Mouse (Mus musculus): ENCODE data around the gene Dgkz.

Dgkz gene

DNA sequence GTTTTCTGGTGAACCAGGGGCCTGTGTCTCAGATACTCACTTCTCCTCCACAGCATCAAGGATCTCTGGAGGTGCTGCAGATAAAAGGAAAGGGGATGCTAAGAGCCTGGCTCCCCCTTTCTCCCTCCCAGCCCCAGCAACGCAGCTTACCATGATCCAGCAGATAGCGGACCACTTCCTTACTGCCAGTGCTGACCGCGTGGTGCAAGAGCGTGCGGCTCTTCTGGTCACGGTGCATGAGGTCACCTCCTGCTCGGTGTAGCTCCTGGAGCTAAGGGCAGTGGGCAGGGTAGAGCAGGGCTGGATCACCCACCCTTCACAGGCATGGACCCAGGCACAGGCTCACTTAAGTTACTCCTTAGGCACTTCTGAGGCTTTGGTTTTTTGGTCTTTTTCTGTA, 41.6 kb downstream of the Dgkz start:
- DNase-seq (ENCODE audit: low spot score) = no peak

GRCm38 (mm10) chr2:91933471-91933870, 42.2 kb downstream of the Dgkz start:
- no peak for DNase-seq (ENCODE audit: low spot score)

- DNase-seq (ENCODE audit: low spot score) = no peak
Measured at GRCm38 (mm10) chr2:91932737-91933350, 42.8 kb downstream of the Dgkz start.

- DNase-seq (ENCODE audit: low spot score) = no peak
Measured at GRCm38 (mm10) chr2:91932160-91932711, 43.4 kb downstream of the Dgkz start, which contains the start of gene Mdk. Mdk (minus strand) TSS chr2:91932297.

DNA sequence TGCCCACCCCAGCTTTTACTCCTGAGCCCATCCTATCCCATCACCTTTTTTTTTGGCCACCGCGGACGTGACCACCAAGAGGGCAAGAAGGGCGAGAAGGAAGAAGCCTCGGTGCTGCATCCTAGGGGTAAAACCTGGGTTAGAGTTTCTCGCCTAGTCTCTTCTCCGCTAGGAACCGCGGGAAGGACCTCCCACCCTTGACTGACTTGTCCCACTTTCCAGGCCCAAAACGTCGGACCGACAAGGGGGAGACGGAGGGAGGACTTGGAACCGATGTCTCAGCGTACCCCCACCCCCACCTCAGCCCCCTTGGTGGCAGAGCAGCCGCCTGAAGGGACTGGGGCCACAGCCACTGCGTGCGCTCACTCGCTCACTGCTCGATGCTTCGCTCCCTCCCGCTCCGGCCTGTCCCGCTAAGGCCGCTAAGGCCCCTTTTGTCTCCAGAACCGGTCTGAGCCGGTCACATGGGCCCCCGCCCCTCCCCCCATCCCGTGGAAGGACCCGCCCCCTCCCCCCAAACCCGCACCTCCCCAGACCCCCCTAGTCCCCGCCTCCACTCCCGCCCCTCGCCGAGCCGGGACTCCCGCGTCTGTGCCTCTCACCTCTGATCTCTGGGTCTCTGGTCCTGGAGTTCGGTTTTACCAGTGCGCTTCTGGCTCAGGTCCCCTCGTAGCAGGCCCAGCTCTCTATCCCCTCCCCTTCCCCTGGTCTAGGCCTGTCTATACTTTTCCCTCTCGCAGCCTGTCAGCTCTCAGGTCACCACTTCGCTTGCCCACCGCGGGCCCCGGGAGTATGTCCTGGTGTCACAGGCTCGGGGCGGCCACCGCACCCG, 44.1 kb downstream of the Dgkz start:
- DNase-seq (ENCODE audit: low spot score) = no peak

DNA sequence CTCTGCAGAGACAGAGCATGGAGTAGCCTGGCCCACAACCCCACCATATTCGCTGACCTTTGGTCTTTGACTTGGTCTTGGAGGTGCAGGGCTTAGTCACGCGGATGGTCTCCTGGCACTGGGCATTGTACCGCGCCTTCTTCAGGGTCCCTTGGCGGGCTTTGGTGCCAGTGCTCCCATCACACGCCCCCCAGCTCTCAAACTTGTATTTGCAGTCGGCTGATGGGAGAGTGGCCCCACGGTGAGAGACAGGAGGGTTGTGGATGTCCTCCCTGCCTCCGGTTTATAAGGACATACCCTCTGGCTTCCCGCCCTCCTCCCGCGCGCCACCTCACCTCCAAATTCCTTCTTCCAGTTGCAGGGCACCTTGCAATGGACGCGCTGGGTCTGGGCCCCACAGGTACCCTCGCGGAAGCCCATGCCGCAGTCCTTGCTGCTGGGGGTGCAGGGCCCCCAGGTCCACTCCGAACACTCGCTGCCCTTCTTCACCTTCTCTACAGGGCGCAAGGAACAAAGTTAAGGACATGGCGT, 44.8 kb downstream of the Dgkz start:
- DNase-seq (ENCODE audit: low spot score) = no peak

DNA sequence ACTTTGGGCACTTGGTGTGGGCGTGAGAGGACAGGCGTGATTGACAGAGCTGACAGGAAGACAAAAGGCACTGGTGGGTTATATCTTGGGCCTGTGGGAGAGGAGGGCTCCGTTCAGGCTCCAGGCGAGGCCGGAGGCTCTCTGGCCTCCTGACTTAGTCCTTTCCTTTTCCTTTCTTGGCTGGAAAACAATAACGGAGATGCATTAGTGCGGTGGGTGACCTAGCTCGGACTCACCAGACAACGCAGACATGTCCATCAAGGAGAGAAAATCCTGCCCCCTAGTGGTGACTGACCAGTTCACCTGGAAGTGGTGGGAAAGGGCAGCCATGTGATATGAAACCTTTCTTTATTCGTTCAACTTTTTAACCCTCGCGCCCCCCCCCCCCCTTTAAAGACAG, 45.7 kb downstream of the Dgkz start:
- no peak for DNase-seq (ENCODE audit: low spot score)

DNA sequence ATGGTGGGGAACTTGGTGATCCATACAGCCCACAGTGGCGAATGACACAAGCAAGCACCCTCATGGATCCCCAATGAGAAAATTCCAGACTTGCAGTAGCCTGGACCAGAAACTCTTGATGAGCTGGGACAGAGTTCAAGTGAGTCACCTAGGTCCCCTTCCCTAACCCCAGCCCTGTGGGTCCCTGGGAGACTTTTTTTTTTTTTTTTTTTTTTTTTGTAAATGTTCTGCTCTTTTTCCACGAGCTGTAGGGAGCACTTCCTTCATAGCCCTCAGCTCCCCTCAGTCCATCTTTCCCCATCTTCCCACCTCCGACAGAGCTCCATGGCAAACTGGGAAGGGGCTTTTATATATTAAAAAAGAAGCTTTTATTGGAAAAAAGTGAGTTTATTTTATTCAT, 46.2 kb downstream of the Dgkz start:
- DNase-seq (ENCODE audit: low spot score) = no peak

GRCm38 (mm10) chr2:91928534-91929350, 46.9 kb downstream of the Dgkz start:
- DNase-seq (ENCODE audit: low spot score) = no peak

DNA sequence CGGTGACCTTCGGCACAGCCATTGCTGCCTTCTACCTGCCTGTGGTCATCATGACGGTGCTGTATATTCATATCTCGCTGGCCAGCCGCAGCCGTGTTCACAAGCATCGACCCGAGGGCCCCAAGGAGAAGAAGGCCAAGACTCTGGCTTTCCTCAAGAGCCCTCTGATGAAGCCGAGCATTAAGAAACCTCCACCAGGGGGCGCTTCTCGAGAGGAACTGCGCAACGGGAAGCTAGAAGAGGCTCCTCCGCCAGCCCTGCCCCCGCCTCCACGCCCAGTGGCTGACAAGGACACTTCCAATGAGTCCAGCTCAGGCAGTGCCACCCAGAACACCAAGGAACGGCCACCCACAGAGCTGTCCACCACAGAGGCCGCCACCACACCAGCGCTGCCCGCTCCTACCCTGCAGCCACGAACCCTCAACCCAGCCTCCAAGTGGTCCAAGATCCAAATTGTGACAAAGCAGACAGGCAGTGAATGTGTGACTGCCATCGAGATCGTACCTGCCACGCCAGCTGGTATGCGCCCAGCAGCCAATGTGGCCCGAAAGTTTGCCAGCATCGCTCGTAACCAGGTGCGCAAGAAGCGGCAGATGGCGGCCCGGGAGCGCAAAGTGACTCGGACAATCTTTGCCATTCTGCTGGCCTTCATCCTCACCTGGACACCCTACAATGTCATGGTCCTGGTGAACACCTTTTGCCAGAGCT, 47.7 kb downstream of the Dgkz start:
- DNase-seq (ENCODE audit: low spot score) = no peak

GRCm38 (mm10) chr2:91926949-91927348, 48.7 kb downstream of the Dgkz start, which contains the start of gene Chrm4:
Chrm4 (plus strand) TSS chr2:91927249.
- DNase-seq (ENCODE audit: low spot score) = no peak

- DNase-seq (ENCODE audit: low spot score) = no peak
Measured at GRCm38 (mm10) chr2:91925442-91925841, 50.2 kb downstream of the Dgkz start.

DNA sequence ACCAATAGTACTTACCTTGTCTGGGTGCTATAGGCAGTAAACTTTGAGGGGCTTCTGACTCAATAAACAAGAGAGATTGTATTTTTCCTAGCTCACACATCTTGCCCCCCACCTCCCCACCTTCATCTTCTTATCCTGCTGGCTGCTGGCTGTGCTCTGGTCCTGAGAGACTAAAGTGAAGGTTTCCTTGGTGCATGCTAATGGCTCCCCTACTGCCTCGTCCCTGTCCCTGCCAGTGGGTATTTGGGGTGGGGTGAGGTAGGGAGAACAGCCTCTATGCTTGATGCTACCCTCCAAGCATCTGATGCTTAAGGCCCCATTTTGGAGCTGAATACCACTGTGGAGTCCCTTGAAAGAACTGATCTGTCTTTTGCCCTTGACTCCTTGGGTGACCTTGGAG, 50.9 kb downstream of the Dgkz start:
- DNase-seq (ENCODE audit: low spot score) = no peak

DNA sequence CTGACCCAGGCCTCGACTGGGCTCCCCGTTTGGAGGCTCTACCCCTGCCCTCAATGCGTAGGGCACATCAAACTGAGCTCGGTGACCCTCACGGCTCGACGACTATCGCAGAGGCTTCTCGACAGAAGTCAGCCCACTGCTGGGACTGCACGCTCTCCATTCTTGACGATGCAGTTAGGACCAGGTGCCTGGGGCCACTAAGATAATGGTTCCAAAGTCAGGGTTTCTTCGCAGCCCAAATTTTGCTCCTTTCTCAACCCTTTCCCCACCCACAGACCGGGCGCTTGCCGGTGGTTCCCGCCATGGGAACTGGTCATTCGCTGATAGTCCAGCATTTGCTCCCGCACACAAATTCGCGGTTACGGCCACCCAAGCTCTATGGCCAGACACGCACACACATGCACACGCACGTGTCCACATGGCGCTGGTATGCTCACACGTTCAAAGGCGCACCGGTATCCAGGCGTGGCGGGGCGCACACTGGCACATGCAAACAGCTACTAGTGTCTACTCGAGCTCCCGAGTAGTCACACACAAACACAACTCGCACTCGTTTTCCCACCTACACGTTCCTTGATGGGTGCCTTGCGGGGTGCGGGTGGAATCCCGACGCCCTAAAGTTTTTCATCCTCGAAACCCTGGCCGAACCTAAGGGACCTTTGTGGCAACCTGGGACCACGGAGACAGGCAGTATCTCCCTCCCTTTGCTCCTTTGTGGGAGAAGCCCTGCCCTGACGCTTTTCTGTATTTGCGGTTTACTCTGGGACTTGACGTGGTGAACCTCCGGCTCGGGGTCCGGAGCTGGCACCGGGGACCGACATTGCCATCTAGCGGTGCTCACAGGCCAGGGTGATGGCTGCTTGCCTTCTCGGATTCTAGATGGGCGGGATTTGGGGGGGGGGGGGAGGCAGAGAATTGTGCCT, 52.0 kb downstream of the Dgkz start:
- no peak for DNase-seq (ENCODE audit: low spot score)

DNA sequence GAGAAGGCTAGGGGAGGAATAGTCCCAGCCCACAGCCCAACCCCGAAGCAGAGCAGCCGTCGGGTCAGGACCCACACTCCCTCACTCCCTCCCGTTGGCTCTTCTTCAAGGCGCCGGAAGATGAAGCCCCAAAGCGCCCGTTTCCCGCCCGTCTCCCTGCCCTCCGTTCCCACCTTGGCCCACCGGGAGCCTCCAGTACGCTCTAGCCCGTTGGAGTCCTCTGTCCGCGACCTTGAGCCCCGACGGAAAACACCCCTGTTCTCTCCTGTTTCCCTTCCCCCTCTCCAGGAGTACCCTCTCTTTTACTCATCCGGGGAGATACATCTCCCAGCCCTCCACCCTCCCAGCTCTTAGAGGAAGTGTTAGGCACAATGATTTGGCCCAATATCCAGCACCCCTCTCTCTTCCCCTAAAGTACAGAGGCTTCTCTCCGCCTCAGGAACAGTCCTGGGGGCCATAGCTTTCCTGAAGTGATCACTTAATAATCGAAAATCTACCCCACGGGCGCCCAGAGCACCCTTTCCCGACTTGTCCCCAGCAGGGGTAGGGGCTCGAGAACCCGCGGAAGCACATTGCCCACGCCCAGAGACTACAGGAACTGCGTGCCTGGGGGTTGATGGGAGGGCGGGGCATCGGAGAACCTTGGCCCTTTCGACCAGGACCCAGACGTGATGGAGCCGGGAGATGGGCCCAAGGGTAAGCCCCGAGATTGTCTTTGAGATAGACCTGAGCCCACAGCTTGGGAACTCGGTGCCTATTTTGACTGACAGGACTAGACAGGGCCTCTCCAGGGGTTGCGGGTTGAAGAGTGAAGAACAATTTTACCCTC, 52.9 kb downstream of the Dgkz start:
- DNase-seq (ENCODE audit: low spot score) = no peak

DNA sequence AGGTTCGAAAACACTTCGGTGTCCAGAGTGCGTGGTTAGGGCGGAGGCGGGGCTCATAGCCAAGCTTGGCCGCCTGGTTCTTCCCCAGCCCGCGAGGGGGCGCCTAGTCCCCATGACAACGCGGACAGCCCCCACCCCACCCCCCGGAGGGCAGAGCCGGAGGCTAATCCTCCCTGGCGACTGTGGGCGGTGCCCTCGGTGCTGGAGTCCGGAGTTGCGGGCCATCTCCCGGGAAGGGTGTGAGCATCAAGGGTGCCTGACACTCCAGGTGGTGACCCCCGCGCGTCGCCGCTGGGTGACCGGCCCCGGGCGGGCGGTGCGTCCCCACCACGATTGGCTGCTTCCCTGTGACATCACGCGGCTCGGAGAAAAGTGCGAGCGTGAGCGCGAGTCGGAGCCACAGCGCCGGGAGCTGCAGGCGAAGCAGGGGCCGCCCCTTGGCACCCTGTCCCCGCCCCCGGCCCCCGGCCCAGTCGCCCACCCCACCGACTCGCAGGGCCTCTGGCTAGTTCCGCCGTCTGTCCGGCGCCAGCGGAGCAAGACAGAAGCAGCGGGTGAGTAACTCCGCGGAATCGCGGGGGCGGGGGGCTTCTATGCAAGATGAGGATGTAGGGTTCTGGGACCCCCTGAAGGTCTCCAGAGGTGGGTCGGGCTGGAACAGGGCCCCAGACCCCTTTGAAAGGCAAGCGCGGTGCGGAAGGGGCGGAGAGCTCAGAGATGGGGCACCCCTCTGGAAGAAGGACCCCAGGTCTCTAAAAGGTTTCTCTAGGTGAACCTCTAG, 53.7 kb downstream of the Dgkz start:
- DNase-seq (ENCODE audit: low spot score) = no peak

DNA sequence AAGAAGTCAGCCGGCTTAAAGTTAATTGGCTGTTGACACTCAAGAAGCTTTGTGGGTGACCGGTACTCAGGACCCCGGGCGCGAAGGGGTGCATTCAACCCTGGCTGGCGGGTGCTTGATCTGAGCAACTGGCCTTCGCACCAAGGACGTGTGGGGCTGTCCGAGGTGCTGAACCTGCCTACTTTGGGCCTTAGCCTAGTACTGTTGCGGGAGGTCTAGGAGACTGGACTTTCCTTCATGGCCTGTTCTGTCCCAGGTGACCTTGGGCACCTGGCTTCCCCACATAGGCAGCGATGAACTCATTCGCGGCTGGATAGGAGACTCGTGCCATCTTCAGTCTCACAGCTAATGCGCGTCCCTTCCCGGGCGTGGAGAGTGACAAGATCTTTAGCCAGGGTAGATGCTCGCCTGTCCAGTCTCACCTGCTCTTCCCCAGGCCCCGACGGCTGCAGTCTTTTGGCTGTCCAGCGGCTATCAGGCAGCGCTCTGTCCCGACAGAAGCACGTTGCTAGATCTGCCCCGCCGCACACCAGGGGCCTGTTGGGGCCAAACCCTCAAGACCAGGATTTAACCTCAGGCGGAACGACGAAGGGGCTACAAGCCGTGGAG, 54.4 kb downstream of the Dgkz start:
- no peak for DNase-seq (ENCODE audit: low spot score)

GRCm38 (mm10) chr2:91920130-91920529, 55.5 kb downstream of the Dgkz start:
- no peak for DNase-seq (ENCODE audit: low spot score)
